In the genomic region with DNA sequence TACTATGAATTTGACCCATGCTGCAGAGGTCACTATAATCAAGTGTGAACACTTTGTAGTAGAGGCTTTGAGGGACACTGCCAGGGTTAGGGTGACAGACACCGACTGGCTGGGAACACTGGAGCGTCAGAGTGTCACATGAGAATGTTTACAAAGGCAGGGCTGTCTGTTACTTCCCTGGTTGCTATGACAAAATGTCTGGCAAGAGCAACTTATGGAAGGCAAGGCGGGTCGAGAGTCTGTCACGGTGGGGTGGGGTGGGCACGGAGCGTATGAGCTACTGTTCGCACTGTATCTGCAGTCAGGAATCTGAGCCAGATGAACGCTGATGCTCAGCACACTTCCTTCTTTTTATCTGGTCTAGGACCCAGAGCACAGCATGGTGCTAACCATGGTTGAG, we compare ENCODE assay signal across 8 mouse cellular contexts. TPM values are rescaled to one million over a fixed set of nuclear protein-coding genes. Genes with fewer than 3 reads are reported as not detected.
DNase-seq lines count a peak whose midpoint lies in the region; ATAC-seq and TF ChIP-seq lines count a peak whose summit lies in the region.

No protein-coding gene starts in this region.

- 27% methylated on average over 9 of the region's 9 CpGs for WGBS in heart, embryonic 12.5 days
- WGBS in lung, embryonic 14.5 days: 15% methylated on average over 9 of the region's 9 CpGs
- 57% methylated on average over 9 of the region's 9 CpGs for WGBS in forebrain, embryonic 14.5 days

- peak overlapping the region; percentile 53 for H3K4me2 ChIP-seq in heart, embryonic 12.5 days
- H3K4me2 ChIP-seq in lung, embryonic 14.5 days: peak overlapping the region; percentile 36
- H3K4me2 ChIP-seq in forebrain, embryonic 14.5 days (ENCODE audit: low read length): no peak overlapping the region; the same call in 1 of the 2 replicates

- no peak overlapping the region for H3K27ac ChIP-seq in heart, embryonic 12.5 days (ENCODE audit: poor library complexity, severe bottlenecking)
- no peak overlapping the region for H3K27ac ChIP-seq in lung, embryonic 14.5 days (ENCODE audit: low read depth)
- H3K27ac ChIP-seq in forebrain, embryonic 14.5 days (ENCODE audit: low read depth, low read length): no peak overlapping the region

- H3K27me3 ChIP-seq in heart, embryonic 12.5 days (replicated peaks): no peaks in the 10 kb centered on the region
- H3K27me3 ChIP-seq in lung, embryonic 14.5 days (ENCODE audit: insufficient read depth, low read length): no peaks in the 10 kb centered on the region
- H3K27me3 ChIP-seq in forebrain, embryonic 14.5 days (replicated peaks; ENCODE audit: control insufficient read depth, insufficient read depth, low read length): no peaks in the 10 kb centered on the region

- no peak for TF ChIP-seq CTCF in lung, embryonic 14.5 days (IDR thresholded peaks at IDR 0.05; ENCODE audit: low read depth)

- peaks cover 23% of the 10 kb centered on the region for H3K4me1 ChIP-seq in heart, embryonic 12.5 days (replicated peaks)
- peaks cover 4% of the 10 kb centered on the region; the same call in 1 of the 2 replicates for H3K4me1 ChIP-seq in lung, embryonic 14.5 days (ENCODE audit: insufficient read depth)
- no peaks in the 10 kb centered on the region for H3K4me1 ChIP-seq in forebrain, embryonic 14.5 days (ENCODE audit: control insufficient read depth, insufficient read depth, low read length)

- no peak overlapping the region for H3K9ac ChIP-seq in heart, embryonic 12.5 days
- H3K9ac ChIP-seq in lung, embryonic 14.5 days: no peak overlapping the region
- no peak overlapping the region for H3K9ac ChIP-seq in forebrain, embryonic 14.5 days (ENCODE audit: low read length)

- H3K9me3 ChIP-seq in heart, embryonic 12.5 days (replicated peaks): no peaks in the 10 kb centered on the region
- no peaks in the 10 kb centered on the region for H3K9me3 ChIP-seq in lung, embryonic 14.5 days (ENCODE audit: low read depth, low read length)
- H3K9me3 ChIP-seq in forebrain, embryonic 14.5 days (replicated peaks; ENCODE audit: control insufficient read depth, low read length): no peaks in the 10 kb centered on the region

- H3K36me3 ChIP-seq in heart, embryonic 12.5 days: peaks cover under 1% of the 10 kb centered on the region
- no peaks in the 10 kb centered on the region for H3K36me3 ChIP-seq in lung, embryonic 14.5 days (ENCODE audit: insufficient read depth)
- H3K36me3 ChIP-seq in forebrain, embryonic 14.5 days (ENCODE audit: control insufficient read depth, insufficient read depth, low read length): no peaks in the 10 kb centered on the region

- no peak overlapping the region for H3K4me3 ChIP-seq in heart, embryonic 12.5 days
- no peak overlapping the region for H3K4me3 ChIP-seq in lung, embryonic 14.5 days (ENCODE audit: low read depth, low read length)
- H3K4me3 ChIP-seq in forebrain, embryonic 14.5 days (ENCODE audit: low read depth, low read length): no peak overlapping the region

- no peak for DNase-seq in heart, adult 9 months (ENCODE audit: low spot score in 2 of 2)
- peak; percentile 59 for DNase-seq in lung, embryonic 14.5 days
- no peak for DNase-seq in lung, postnatal 25 days (ENCODE audit: low spot score)
- DNase-seq in forebrain, embryonic 14.5 days (ENCODE audit: low spot score): peak; percentile 80
- peak; percentile 27 for DNase-seq in lung, postnatal 36 days
- no peak for DNase-seq in right cerebral cortex, adult 18-20 months
- DNase-seq in adrenal gland, adult 8-10 months: no peak

- no peak for ATAC-seq in heart, embryonic 12.5 days (ENCODE audit: insufficient number of reproducible peaks, low FRiP score)
- ATAC-seq in lung, embryonic 14.5 days (ENCODE audit: insufficient read depth): peak; percentile 67; the same call in 1 of the 2 replicates
- peak; percentile 62 for ATAC-seq in forebrain, embryonic 14.5 days

RNA-seq across cellular contexts. Expression of a gene that starts 34.7 kb away (rescaled TPM):
- polyA plus RNA-seq in heart, embryonic 12.5 days (2016; fragmentation: Nextera tagmentation; extraction: Ambion mirVana): 6.5 and 6.9 TPM in 2 replicates
- 0.53 and 1.1 TPM in 2 replicates for polyA plus RNA-seq in lung, embryonic 14.5 days (2014; fragmentation: Nextera tagmentation; extraction: Ambion mirVana)
- 1.7 and 2.5 TPM in 2 replicates for polyA plus RNA-seq in forebrain, embryonic 14.5 days (2014; fragmentation: Nextera tagmentation; extraction: Ambion mirVana)
- total RNA-seq in adrenal gland, adult 8-10 months (2022): 10 to 100 TPM; 21.7 to 62.2 (median 33.0) TPM

Comparison
In these comparisons a context has a peak if more than half of its experiments do, and no peak if none do; other contexts are left out.
1. DNase-seq: peak in lung, embryonic 14.5 days (single experiment), forebrain, embryonic 14.5 days (single experiment) and lung, postnatal 36 days (single experiment); none in heart, adult 9 months (0 of 2), lung, postnatal 25 days (single experiment), right cerebral cortex, adult 18-20 months (single experiment) and adrenal gland, adult 8-10 months (single experiment).